Comparison of ENCODE assay signal across 21 mouse cellular contexts in genomic region chr9:48030839-48031238, GRCm38 (mm10).
DNase-seq lines count a peak whose midpoint lies in the region; ATAC-seq and TF ChIP-seq lines count a peak whose summit lies in the region.
"Had no signal": no experiment of that assay in that cellular context is flagged by ENCODE, and none has a peak within 500 bp of the region (broad histone marks: within the 10 kb centered on the region; RNA-seq: fewer than 3 reads in every experiment).

No protein-coding gene starts in this region.

- no peaks in the 10 kb centered on the region for H3K9me3 ChIP-seq in forebrain, embryonic 11.5 days (ENCODE audit: control insufficient read depth, low read length)
- H3K9me3 ChIP-seq: G1E had no signal

- WGBS in forebrain, embryonic 11.5 days: 88% methylated on average over 3 of the region's 3 CpGs

- ATAC-seq in frontal cortex, adult (ENCODE audit: low TSS enrichment): peak; percentile 83
- no peak for ATAC-seq in forebrain, embryonic 11.5 days (replicated peaks; ENCODE audit: low FRiP score)
- ATAC-seq: activated CD4-positive, CD25-positive, alpha-beta regulatory T cell, adult 4 months; CD4-positive, CD25-positive, alpha-beta regulatory T cell, adult 4 months; Patski had no signal

- no peaks in the 10 kb centered on the region for H3K4me1 ChIP-seq in forebrain, embryonic 11.5 days (replicated peaks; ENCODE audit: control insufficient read depth, insufficient read depth, low read length)

- DNase-seq in frontal cortex, postnatal 25 days (ENCODE audit: low spot score in 2 of 2): no peak
- no peak for DNase-seq in left cerebral cortex, adult 2 months (ENCODE audit: extremely low spot score in 1 of 2, low spot score in 2 of 2)
- no peak for DNase-seq in left cerebral cortex, adult 9 months (ENCODE audit: low spot score in 2 of 2)
- DNase-seq in brain, adult 2 months (ENCODE audit: low read depth, low spot score): peak; percentile 52
- no peak for DNase-seq in forebrain, embryonic 11.5 days (ENCODE audit: low spot score)
- DNase-seq: adrenal gland, adult 2 months; adrenal gland, adult 8-10 months; adrenal gland, postnatal 10 days; adrenal gland, postnatal 14 days; adrenal gland, postnatal 25 days; adrenal gland, postnatal 36 days; B cell, adult 2 months; cerebellum, adult 11 months; cerebellum, adult 11-12 months; cerebellum, adult 18-20 months; cerebellum, adult 2 months had no signal

- H3K27me3 ChIP-seq in forebrain, embryonic 11.5 days (ENCODE audit: control insufficient read depth, insufficient read depth, low read length): no peaks in the 10 kb centered on the region

- 0 out of 2 replicates have a peak overlapping the region, but pooled peaks have one; percentile 13 for H3K27ac ChIP-seq in left cerebral cortex, adult 2 months
- no peak overlapping the region for H3K27ac ChIP-seq in forebrain, embryonic 11.5 days (ENCODE audit: low read depth, low read length)

- intact Hi-C loops in left cerebral cortex, adult 2 months (cut with DNase I): no loop called here

- no peaks in the 10 kb centered on the region for H3K36me3 ChIP-seq in forebrain, embryonic 11.5 days (ENCODE audit: control insufficient read depth, insufficient read depth, low read length)
- H3K36me3 ChIP-seq: G1E had no signal

- H3K9ac ChIP-seq in forebrain, embryonic 11.5 days (ENCODE audit: low read length): no peak overlapping the region

- H3K4me3 ChIP-seq in left cerebral cortex, adult 2 months: no peak overlapping the region
- no peak overlapping the region for H3K4me3 ChIP-seq in forebrain, embryonic 11.5 days (ENCODE audit: low read depth, low read length)

- H3K4me2 ChIP-seq in forebrain, embryonic 11.5 days (ENCODE audit: low read depth, low read length, severe bottlenecking): no peak overlapping the region

- no peak for TF ChIP-seq CTCF in left cerebral cortex, adult 2 months (IDR thresholded peaks at IDR 0.05)
